Mouse (Mus musculus) embryonic facial prominence, embryonic 13.5 days (tissue): ENCODE data around the gene Dapk3. TPM values are rescaled to one million over a fixed set of nuclear protein-coding genes. Genes with fewer than 3 reads are reported as not detected.

Experiments
- ATAC-seq: fragments of 200-750 bp; cut with Nextera tagmentation; 2 replicates; pipeline ENCODE4 v1.8.0; 2017; ENCODE audit warnings: low read depth; ENCODE audit not compliant: insufficient number of reproducible peaks, insufficient read depth, low FRiP score, low TSS enrichment
- H3K27ac ChIP-seq: fragments of 300-500 bp; sonication (generic); 2 replicates; pipeline ENCODE4 v1.5.1; 2015; ENCODE audit warnings: moderate library complexity, mild to moderate bottlenecking, inconsistent platforms
- H3K27me3 ChIP-seq: fragments of 300-500 bp; sonication (generic); 2 replicates; pipeline ENCODE4 v1.6.1; 2015; ENCODE audit warnings: mild to moderate bottlenecking, inconsistent platforms
- H3K36me3 ChIP-seq: fragments of 300-500 bp; sonication (generic); 2 replicates; pipeline ENCODE4 v1.6.1; 2015; ENCODE audit warnings: mild to moderate bottlenecking, inconsistent platforms
- H3K4me1 ChIP-seq: fragments of 300-500 bp; sonication (generic); 2 replicates; pipeline ENCODE4 v1.6.1; 2015; ENCODE audit warnings: inconsistent platforms
- H3K4me2 ChIP-seq: fragments of 300-500 bp; sonication (generic); 2 replicates; pipeline ENCODE4 v1.6.1; 2015; ENCODE audit warnings: moderate library complexity, mild to moderate bottlenecking, inconsistent platforms
- H3K4me3 ChIP-seq: fragments of 300-500 bp; sonication (generic); 2 replicates; pipeline ENCODE4 v1.5.1; 2015; ENCODE audit warnings: mild to moderate bottlenecking, inconsistent platforms
- H3K9ac ChIP-seq: fragments of 300-500 bp; sonication (generic); 2 replicates; pipeline ENCODE4 v1.6.1; 2015; ENCODE audit warnings: mild to moderate bottlenecking, inconsistent platforms
- H3K9me3 ChIP-seq: fragments of 300-500 bp; sonication (generic); 2 replicates; pipeline ENCODE4 v1.6.1; 2016; ENCODE audit warnings: inconsistent platforms
- WGBS: fragments of 180-500 bp; shearing (Covaris S2); methylation state at CpG from one replicate; pipeline ENCODE4 v1.1.7; 2015; ENCODE audit warnings: mixed read lengths; 5-methylcytosine and 5-hydroxymethylcytosine counted together
- polyA plus RNA-seq: library from polyadenylated mRNA; unstranded; fragments of >200 nt; fragmentation: Nextera tagmentation; extraction: Ambion mirVana; gene quantifications from 2 replicates; pipeline ENCODE4 v1.2.1, GENCODE M21; 2015

The Dapk3 gene
- polyA plus RNA-seq, 1 experiment from 2014 or later = 57.1 TPM

- no peak for ATAC-seq
- Histone ChIP-seq H3K36me3 (no peaks in the 10 kb centered on the region), H3K27ac (no peak overlapping the region), H3K4me2 (no peak overlapping the region), H3K9ac (peak overlapping the region; percentile 16; the same call in 1 of the 2 replicates), H3K4me3 (no peak overlapping the region), H3K9me3 (no peaks in the 10 kb centered on the region), H3K4me1 (peaks cover 29% of the 10 kb centered on the region), H3K27me3 (peaks cover 53% of the 10 kb centered on the region)
- WGBS = 84% methylated on average over 12 of the region's 12 CpGs
Measured at GRCm38 (mm10) chr10:81236471-81237268, 53.9 kb downstream of the Dapk3 start.

- H3K9ac ChIP-seq = no peak overlapping the region
- 77% methylated on average over 2 of the region's 2 CpGs for WGBS
- no peak overlapping the region for H3K27ac ChIP-seq
- H3K9me3 ChIP-seq = no peaks in the 10 kb centered on the region
- no peak overlapping the region for H3K4me2 ChIP-seq
- H3K27me3 ChIP-seq = peaks cover 50% of the 10 kb centered on the region
- ATAC-seq = no peak
- 0 out of 2 replicates have a peak, but pooled peaks cover 3% of the 10 kb centered on the region for H3K36me3 ChIP-seq
- peaks cover 23% of the 10 kb centered on the region for H3K4me1 ChIP-seq
- H3K4me3 ChIP-seq = no peak overlapping the region
Measured at GRCm38 (mm10) chr10:81238618-81239017, 55.8 kb downstream of the Dapk3 start.

GRCm38 (mm10) chr10:81240876-81241275 is 58.1 kb downstream of the Dapk3 start:
- no peaks in the 10 kb centered on the region for H3K9me3 ChIP-seq
- H3K9ac ChIP-seq = no peak overlapping the region
- H3K27ac ChIP-seq = no peak overlapping the region
- no peak overlapping the region for H3K4me3 ChIP-seq
- WGBS = 25% methylated on average over 13 of the region's 13 CpGs
- ATAC-seq = no peak
- 0 out of 2 replicates have a peak, but pooled peaks cover 3% of the 10 kb centered on the region for H3K36me3 ChIP-seq
- H3K4me1 ChIP-seq = peaks cover 25% of the 10 kb centered on the region
- H3K27me3 ChIP-seq = peaks cover 61% of the 10 kb centered on the region
- H3K4me2 ChIP-seq = no peak overlapping the region

- H3K27ac ChIP-seq = no peak overlapping the region
- WGBS = 94% methylated on average over 16 of the region's 16 CpGs
- H3K27me3 ChIP-seq = peaks cover 61% of the 10 kb centered on the region
- H3K36me3 ChIP-seq = 0 out of 2 replicates have a peak, but pooled peaks cover 3% of the 10 kb centered on the region
- H3K4me1 ChIP-seq = peaks cover 25% of the 10 kb centered on the region
- H3K4me2 ChIP-seq = no peak overlapping the region
- ATAC-seq = no peak
- no peak overlapping the region for H3K4me3 ChIP-seq
- H3K9me3 ChIP-seq = no peaks in the 10 kb centered on the region
- H3K9ac ChIP-seq = no peak overlapping the region
Measured at GRCm38 (mm10) chr10:81242021-81242420, 59.2 kb downstream of the Dapk3 start.

Other genes starting within 250 kb of the Dapk3 start
- gene Gng7, start 168.1 kb upstream of the Dapk3 start, polyA plus RNA-seq = 11.3 and 13.1 TPM in 2 replicates
- 0.80 and 1.0 TPM in 2 replicates for gene Diras1, start 157.3 kb upstream of the Dapk3 start, polyA plus RNA-seq
- gene Slc39a3, start 145.6 kb upstream of the Dapk3 start, polyA plus RNA-seq = 22.6 and 22.7 TPM in 2 replicates
- 218 and 222 TPM in 2 replicates for gene Sgta, start 122.8 kb upstream of the Dapk3 start, polyA plus RNA-seq
- 58.2 and 60.9 TPM in 2 replicates for gene Thop1, start 113.0 kb upstream of the Dapk3 start, polyA plus RNA-seq
- 0.53 and 1.5 TPM in 2 replicates for gene Creb3l3, start 84.1 kb upstream of the Dapk3 start, polyA plus RNA-seq
- gene Map2k2, start 77.1 kb upstream of the Dapk3 start, polyA plus RNA-seq = 196 and 213 TPM in 2 replicates
- gene Zbtb7a, start 47.8 kb upstream of the Dapk3 start, polyA plus RNA-seq = 27.0 and 27.9 TPM in 2 replicates
- 58.1 and 60.9 TPM in 2 replicates for gene Pias4, start 15.1 kb upstream of the Dapk3 start, polyA plus RNA-seq
- 622 and 633 TPM in 2 replicates for gene Eef2, start 6.4 kb upstream of the Dapk3 start, polyA plus RNA-seq
- not detected in 2 replicates for gene 4930442H23Rik, start 844 bp downstream of the Dapk3 start, polyA plus RNA-seq
- not detected in 2 replicates for gene Nmrk2, start 19.0 kb downstream of the Dapk3 start, polyA plus RNA-seq
- 1.3 and 1.8 TPM in 2 replicates for gene Atcay, start 47.8 kb downstream of the Dapk3 start, polyA plus RNA-seq
- gene Zfr2, start 50.1 kb downstream of the Dapk3 start, polyA plus RNA-seq = 11.8 and 12.0 TPM in 2 replicates
- gene Matk, start 69.9 kb downstream of the Dapk3 start, polyA plus RNA-seq = 7.0 and 7.4 TPM in 2 replicates
- 197 and 202 TPM in 2 replicates for gene Mrpl54, start 83.9 kb downstream of the Dapk3 start, polyA plus RNA-seq
- gene Apba3, start 84.0 kb downstream of the Dapk3 start, polyA plus RNA-seq = 61.9 and 67.9 TPM in 2 replicates
- gene Tjp3, start 108.6 kb downstream of the Dapk3 start, polyA plus RNA-seq = 5.0 and 7.2 TPM in 2 replicates
- 56.0 and 57.6 TPM in 2 replicates for gene Pip5k1c, start 110.0 kb downstream of the Dapk3 start, polyA plus RNA-seq
- 43.2 and 46.9 TPM in 2 replicates for gene Cactin, start 138.1 kb downstream of the Dapk3 start, polyA plus RNA-seq
- gene Tbxa2r, start 145.7 kb downstream of the Dapk3 start, polyA plus RNA-seq = 7.1 and 7.3 TPM in 2 replicates
- gene Gipc3, start 160.3 kb downstream of the Dapk3 start, polyA plus RNA-seq = 0.13 TPM in 1 of 2 replicates, not detected in the other
- 109 and 113 TPM in 2 replicates for gene Hmg20b, start 167.5 kb downstream of the Dapk3 start, polyA plus RNA-seq
- gene Mfsd12, start 174.5 kb downstream of the Dapk3 start, polyA plus RNA-seq = 10.7 and 11.0 TPM in 2 replicates
- 1.0 and 1.2 TPM in 2 replicates for gene 4930404N11Rik, start 182.8 kb downstream of the Dapk3 start, polyA plus RNA-seq
- gene Fzr1, start 195.5 kb downstream of the Dapk3 start, polyA plus RNA-seq = 102 and 119 TPM in 2 replicates
- gene Dohh, start 201.4 kb downstream of the Dapk3 start, polyA plus RNA-seq = 67.8 and 71.8 TPM in 2 replicates
- 4.1 and 5.0 TPM in 2 replicates for gene Gm48551, start 201.5 kb downstream of the Dapk3 start, polyA plus RNA-seq
- gene Gm48552, start 206.0 kb downstream of the Dapk3 start, polyA plus RNA-seq = 1.2 and 1.5 TPM in 2 replicates
- 3.1 and 7.1 TPM in 2 replicates for gene Smim24, start 210.0 kb downstream of the Dapk3 start, polyA plus RNA-seq